Mouse (Mus musculus) bone marrow, adult 2 months (tissue): ENCODE data around the gene Slc10a3.
"Not testable (repeated sequence)": the region's sequence is repeated elsewhere in the genome, so short reads cannot be mapped to it uniquely, and the experiment has no call there.

Experiments used
- CTCF ChIP-seq: fragments of 200-500 bp; IDR thresholded peaks from 2 replicates; pipeline ENCODE4 v1.5.1; 2011; ENCODE audit warnings: low read length, control low read depth; ENCODE audit not compliant: control insufficient read depth, insufficient read depth
- POLR2A ChIP-seq: fragments of 200-500 bp; IDR thresholded peaks from 2 replicates; pipeline ENCODE4 v1.6.1; 2011; ENCODE audit warnings: low read depth, mild to moderate bottlenecking, control low read depth, low read length, borderline replicate concordance; ENCODE audit not compliant: control insufficient read depth

GRCm38 (mm10) chrX:74357069-74357468 is 16.1 kb downstream of the Slc10a3 start:
- TF ChIP-seq CTCF, POLR2A: not testable (repeated sequence)
